Mouse (Mus musculus): Measurements from ENCODE around the gene Mlxip. TPM values are rescaled to one million over a fixed set of nuclear protein-coding genes. Genes with fewer than 3 reads are reported as not detected.

Mlxip gene
- polyA plus RNA-seq, 1 experiment from 2014 or later: 18.8 TPM

DNA sequence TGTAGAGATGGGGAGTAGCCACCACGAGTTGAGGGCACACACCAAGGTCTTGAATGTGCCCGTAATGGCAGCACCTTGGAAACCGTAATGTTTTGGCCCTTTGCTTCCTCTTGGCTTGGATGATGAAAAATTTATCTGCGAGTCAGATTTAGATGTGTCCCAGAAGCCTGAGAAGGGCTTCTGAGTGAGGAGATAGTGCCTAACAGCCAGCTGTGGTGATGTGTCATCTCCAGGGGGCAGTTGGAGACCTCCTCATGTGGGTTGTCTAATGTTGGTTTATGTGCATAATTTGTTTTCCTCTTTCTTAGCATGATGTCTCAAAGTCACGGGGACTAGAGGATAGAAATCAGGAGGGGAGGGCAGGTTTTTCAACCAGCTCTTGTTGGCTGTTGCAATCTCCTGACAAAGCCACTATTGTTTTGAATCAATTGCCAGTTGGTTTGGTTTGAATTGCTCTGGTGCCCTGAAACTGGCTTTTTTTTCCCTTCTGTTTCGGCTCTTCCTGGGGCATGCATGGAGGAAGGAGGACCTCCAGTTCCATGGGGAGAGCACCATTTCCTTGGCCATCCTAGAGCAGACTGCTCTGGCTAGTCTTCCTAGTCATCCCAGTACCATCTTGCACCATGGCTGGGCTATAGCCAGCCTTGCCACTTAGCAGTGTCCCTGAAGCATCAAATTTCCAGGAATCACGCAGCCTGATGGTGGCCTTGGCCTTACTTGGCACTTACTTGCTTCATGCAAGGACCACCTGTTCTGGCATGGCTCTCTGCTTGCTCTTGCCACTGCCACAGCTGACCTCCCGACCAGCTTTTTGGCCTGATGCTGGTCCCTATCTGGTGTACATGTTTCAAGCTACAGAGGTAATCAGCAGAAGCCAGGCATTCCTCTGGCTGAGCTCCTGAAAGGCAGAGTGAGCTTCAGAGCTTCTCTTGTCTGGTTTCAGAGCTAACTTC is 22.2 kb downstream of the Mlxip start:
- 68% methylated on average over 8 of the region's 8 CpGs for WGBS

GRCm38 (mm10) chr5:123423885-123424284 is 29.3 kb downstream of the Mlxip start:
- Histone ChIP-seq H3K9me3 (peaks cover 10% of the 10 kb centered on the region; the same call in 1 of the 2 replicates), H3K4me3 (no peak overlapping the region), H3K27me3 (ENCODE audit: insufficient read depth, poor library complexity, severe bottlenecking) (no peaks in the 10 kb centered on the region), H3K36me3 (peaks cover 17% of the 10 kb centered on the region), H3K27ac (no peak overlapping the region), H3K4me1 (replicated peaks) (peaks cover 10% of the 10 kb centered on the region)
- DNase-seq (ENCODE audit: low spot score): no peak
- WGBS: 73% methylated on average over 2 of the region's 2 CpGs

More for the DNA sequence above, 22.2 kb downstream of the Mlxip start:
- no peaks in the 10 kb centered on the region for H3K36me3 ChIP-seq
- no peak for DNase-seq (ENCODE audit: low spot score)
- H3K4me1 ChIP-seq (replicated peaks): peaks cover 34% of the 10 kb centered on the region
- no peaks in the 10 kb centered on the region for H3K27me3 ChIP-seq (ENCODE audit: insufficient read depth, poor library complexity, severe bottlenecking)
- 0 out of 2 replicates have a peak overlapping the region, but pooled peaks have one; percentile 53 for H3K27ac ChIP-seq
- H3K9me3 ChIP-seq: no peaks in the 10 kb centered on the region
- H3K4me3 ChIP-seq: no peak overlapping the region

DNA sequence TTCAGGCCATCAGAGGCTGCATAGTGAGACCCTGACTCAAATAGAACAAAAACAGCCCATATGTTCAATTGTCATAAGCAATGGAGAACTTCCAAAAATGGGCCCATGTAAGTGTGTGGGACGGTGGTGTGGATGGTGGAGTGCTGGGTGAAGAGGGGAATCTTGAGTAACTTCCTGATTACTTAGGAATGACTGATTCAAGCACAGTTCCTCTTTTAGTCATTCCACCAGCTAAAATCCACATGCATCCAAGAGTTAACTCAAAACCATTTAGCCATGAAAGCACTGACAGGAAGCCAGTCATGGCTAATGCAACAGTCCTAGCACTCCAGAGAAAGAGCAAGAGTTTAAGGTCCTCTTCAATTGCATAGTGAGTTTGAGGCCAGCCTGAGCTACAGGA is 33.0 kb downstream of the Mlxip start:
- no peak overlapping the region for H3K4me3 ChIP-seq

DNA sequence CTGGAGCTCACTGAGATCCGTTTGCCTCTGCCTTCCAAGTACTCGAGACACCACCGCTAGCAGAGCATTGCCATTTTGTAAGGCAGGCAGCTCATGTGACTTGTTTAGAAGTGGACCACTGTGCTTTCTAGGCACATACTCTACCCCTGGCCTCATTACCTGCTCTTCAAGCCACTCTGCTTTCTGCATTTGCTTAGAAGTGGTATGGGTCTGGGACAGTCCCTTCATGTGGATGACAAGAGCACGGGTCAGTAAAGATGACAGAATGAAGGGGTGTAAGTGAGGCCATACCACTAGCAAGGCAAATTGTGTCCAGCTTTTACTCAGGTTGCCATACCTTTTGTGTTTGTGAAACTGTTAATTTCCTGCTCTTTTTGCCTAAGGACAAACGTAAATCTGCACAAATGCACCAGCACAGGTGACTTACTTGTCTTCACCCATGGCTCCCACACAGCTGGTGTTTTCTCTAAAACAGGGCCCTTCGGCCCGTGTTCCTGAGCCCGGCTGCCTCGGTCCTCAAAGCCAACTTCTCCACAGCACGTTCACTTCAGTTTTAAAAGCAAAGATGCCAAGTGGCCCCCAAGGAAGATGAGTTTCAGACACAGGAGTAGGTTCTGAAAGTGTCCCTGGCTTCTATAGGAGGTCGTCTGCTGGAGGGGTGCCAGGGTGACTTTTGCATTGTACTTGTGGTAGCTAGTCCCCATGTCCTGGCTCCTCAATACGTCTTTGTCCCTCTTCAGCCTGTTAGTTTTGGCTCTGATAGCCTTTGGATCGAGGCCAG is 37.1 kb downstream of the Mlxip start:
- Histone ChIP-seq H3K27me3 (ENCODE audit: insufficient read depth, poor library complexity, severe bottlenecking) (no peaks in the 10 kb centered on the region), H3K9me3 (peaks cover 5% of the 10 kb centered on the region; the same call in 1 of the 2 replicates), H3K4me1 (replicated peaks) (peaks cover 12% of the 10 kb centered on the region), H3K4me3 (no peak overlapping the region), H3K36me3 (peaks cover 8% of the 10 kb centered on the region), H3K27ac (no peak overlapping the region)
- 90% methylated on average over 13 of the region's 13 CpGs for WGBS
- DNase-seq (ENCODE audit: low spot score): no peak

More for the DNA sequence above, 33.0 kb downstream of the Mlxip start:
- no peak for DNase-seq (ENCODE audit: low spot score)
- Histone ChIP-seq H3K36me3 (peaks cover 17% of the 10 kb centered on the region), H3K27ac (no peak overlapping the region), H3K27me3 (ENCODE audit: insufficient read depth, poor library complexity, severe bottlenecking) (no peaks in the 10 kb centered on the region), H3K4me1 (replicated peaks) (no peaks in the 10 kb centered on the region), H3K9me3 (peaks cover 10% of the 10 kb centered on the region; the same call in 1 of the 2 replicates)
- 87% methylated on average over 1 of the region's 1 CpGs for WGBS

GRCm38 (mm10) chr5:123432305-123432874 is 37.8 kb downstream of the Mlxip start:
- peaks cover 12% of the 10 kb centered on the region for H3K4me1 ChIP-seq (replicated peaks)
- no peak overlapping the region for H3K4me3 ChIP-seq
- H3K27me3 ChIP-seq (ENCODE audit: insufficient read depth, poor library complexity, severe bottlenecking): no peaks in the 10 kb centered on the region
- 94% methylated on average over 3 of the region's 3 CpGs for WGBS
- no peaks in the 10 kb centered on the region for H3K9me3 ChIP-seq
- no peak overlapping the region for H3K27ac ChIP-seq
- no peak for DNase-seq (ENCODE audit: low spot score)
- peaks cover 1% of the 10 kb centered on the region; the same call in 1 of the 2 replicates for H3K36me3 ChIP-seq

GRCm38 (mm10) chr5:123436071-123436779 is 41.6 kb downstream of the Mlxip start:
- WGBS: 67% methylated on average over 8 of the region's 8 CpGs
- no peak overlapping the region for H3K27ac ChIP-seq
- no peak for DNase-seq (ENCODE audit: low spot score)

GRCm38 (mm10) chr5:123436780-123437175 is 42.2 kb downstream of the Mlxip start:
- Histone ChIP-seq H3K36me3 (peaks cover 5% of the 10 kb centered on the region), H3K27me3 (ENCODE audit: insufficient read depth, poor library complexity, severe bottlenecking) (no peaks in the 10 kb centered on the region), H3K4me1 (replicated peaks) (peaks cover 12% of the 10 kb centered on the region), H3K27ac (no peak overlapping the region), H3K9me3 (no peaks in the 10 kb centered on the region), H3K4me3 (no peak overlapping the region)
- WGBS: 44% methylated on average over 4 of the region's 4 CpGs
- DNase-seq (ENCODE audit: low spot score): peak; percentile 35

More at GRCm38 (mm10) chr5:123436071-123436779, 41.6 kb downstream of the Mlxip start:
- H3K4me1 ChIP-seq (replicated peaks): peaks cover 12% of the 10 kb centered on the region
- H3K9me3 ChIP-seq: no peaks in the 10 kb centered on the region
- H3K27me3 ChIP-seq (ENCODE audit: insufficient read depth, poor library complexity, severe bottlenecking): no peaks in the 10 kb centered on the region
- H3K36me3 ChIP-seq: peaks cover 3% of the 10 kb centered on the region; the same call in 1 of the 2 replicates
- H3K4me3 ChIP-seq: no peak overlapping the region

DNA sequence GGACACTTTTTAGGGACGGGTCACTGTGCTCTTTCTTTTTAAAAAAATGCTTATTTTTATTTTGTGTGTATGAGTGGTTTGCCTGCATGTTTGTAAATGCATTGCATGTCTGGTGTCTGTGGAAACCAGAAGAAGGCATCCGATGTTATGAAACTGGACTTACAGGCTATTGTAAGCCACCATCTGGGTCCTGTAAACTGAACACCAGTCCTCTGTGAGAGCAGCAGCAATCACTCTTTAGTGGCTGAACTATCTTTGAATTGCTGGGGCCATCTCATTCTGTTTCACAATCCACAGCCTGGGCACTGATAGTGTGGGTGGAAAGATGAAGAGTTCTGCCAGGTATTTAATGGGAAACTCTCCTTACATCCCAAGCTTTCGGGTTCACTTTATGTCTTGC is 43.8 kb downstream of the Mlxip start:
- 89% methylated on average over 3 of the region's 3 CpGs for WGBS

GRCm38 (mm10) chr5:123439312-123439711 is 44.7 kb downstream of the Mlxip start:
- no peak overlapping the region for H3K27ac ChIP-seq
- no peak for DNase-seq (ENCODE audit: low spot score)
- no peak overlapping the region for H3K4me3 ChIP-seq
- no peaks in the 10 kb centered on the region for H3K27me3 ChIP-seq (ENCODE audit: insufficient read depth, poor library complexity, severe bottlenecking)
- H3K36me3 ChIP-seq: peaks cover 26% of the 10 kb centered on the region
- peaks cover 12% of the 10 kb centered on the region for H3K4me1 ChIP-seq (replicated peaks)
- 88% methylated on average over 1 of the region's 1 CpGs for WGBS
- H3K9me3 ChIP-seq: no peaks in the 10 kb centered on the region

More for the DNA sequence above, 43.8 kb downstream of the Mlxip start:
- no peaks in the 10 kb centered on the region for H3K27me3 ChIP-seq (ENCODE audit: insufficient read depth, poor library complexity, severe bottlenecking)
- H3K4me3 ChIP-seq: no peak overlapping the region
- H3K36me3 ChIP-seq: peaks cover 21% of the 10 kb centered on the region
- H3K4me1 ChIP-seq (replicated peaks): peaks cover 12% of the 10 kb centered on the region
- DNase-seq (ENCODE audit: low spot score): no peak
- H3K27ac ChIP-seq: no peak overlapping the region
- no peaks in the 10 kb centered on the region for H3K9me3 ChIP-seq

- no peak overlapping the region for H3K27ac ChIP-seq
- no peaks in the 10 kb centered on the region for H3K9me3 ChIP-seq
- H3K4me3 ChIP-seq: no peak overlapping the region
- WGBS: 80% methylated on average over 4 of the region's 4 CpGs
- H3K4me1 ChIP-seq (replicated peaks): peaks cover 12% of the 10 kb centered on the region
- no peaks in the 10 kb centered on the region for H3K27me3 ChIP-seq (ENCODE audit: insufficient read depth, poor library complexity, severe bottlenecking)
- H3K36me3 ChIP-seq: peaks cover 32% of the 10 kb centered on the region
- DNase-seq (ENCODE audit: low spot score): peak; percentile 13
Observed at GRCm38 (mm10) chr5:123439941-123440340, 45.3 kb downstream of the Mlxip start.

GRCm38 (mm10) chr5:123440664-123441063 is 46.1 kb downstream of the Mlxip start:
- 73% methylated on average over 4 of the region's 4 CpGs for WGBS
- Histone ChIP-seq H3K4me1 (replicated peaks) (peaks cover 11% of the 10 kb centered on the region), H3K9me3 (no peaks in the 10 kb centered on the region), H3K27ac (no peak overlapping the region), H3K36me3 (peaks cover 39% of the 10 kb centered on the region), H3K4me3 (no peak overlapping the region), H3K27me3 (ENCODE audit: insufficient read depth, poor library complexity, severe bottlenecking) (no peaks in the 10 kb centered on the region)
- no peak for DNase-seq (ENCODE audit: low spot score)

- H3K27me3 ChIP-seq (ENCODE audit: insufficient read depth, poor library complexity, severe bottlenecking): no peaks in the 10 kb centered on the region
- no peaks in the 10 kb centered on the region for H3K9me3 ChIP-seq
- peaks cover 55% of the 10 kb centered on the region for H3K36me3 ChIP-seq
- no peak for DNase-seq (ENCODE audit: low spot score)
- no peak overlapping the region for H3K4me3 ChIP-seq
- no peaks in the 10 kb centered on the region for H3K4me1 ChIP-seq (replicated peaks)
- no peak overlapping the region for H3K27ac ChIP-seq
- 94% methylated on average over 3 of the region's 3 CpGs for WGBS
Observed at GRCm38 (mm10) chr5:123442283-123442682, 47.7 kb downstream of the Mlxip start.
